Mouse (Mus musculus) forebrain, embryonic 16.5 days (tissue): ENCODE results near the gene Zfand6. TPM values are rescaled to one million over a fixed set of nuclear protein-coding genes. Genes with fewer than 3 reads are reported as not detected.
A peak's percentile ranks its signal among the peaks of the same experiment; 100 is the strongest.

Source experiments
- ATAC-seq: fragments of 200-750 bp; cut with Nextera tagmentation; 2 replicates; pipeline ENCODE4 v1.8.0; 2017; ENCODE audit warnings: mild to moderate bottlenecking, moderate library complexity
- H3K27ac ChIP-seq: fragments of 300-500 bp; sonication (generic); 2 replicates; pipeline ENCODE4 v1.5.1; 2014; ENCODE audit warnings: low read length, control low read depth
- H3K27me3 ChIP-seq: fragments of 300-500 bp; sonication (generic); replicated peaks from 2 replicates; pipeline ENCODE4 v1.6.1; 2014; ENCODE audit warnings: low read length; ENCODE audit not compliant: control insufficient read depth, insufficient read depth
- H3K36me3 ChIP-seq: fragments of 300-500 bp; sonication (generic); 2 replicates; pipeline ENCODE4 v1.6.1; 2014; ENCODE audit not compliant: control insufficient read depth, insufficient read depth
- H3K4me1 ChIP-seq: fragments of 300-500 bp; sonication (generic); replicated peaks from 2 replicates; pipeline ENCODE4 v1.6.1; 2014; ENCODE audit warnings: low read length; ENCODE audit not compliant: control insufficient read depth, insufficient read depth
- H3K4me2 ChIP-seq: fragments of 300-500 bp; sonication (generic); 2 replicates; pipeline ENCODE4 v1.6.1; 2014; ENCODE audit warnings: mild to moderate bottlenecking, low read length, control low read depth
- H3K4me3 ChIP-seq: fragments of 300-500 bp; sonication (generic); replicated peaks from 2 replicates; pipeline ENCODE4 v1.5.1; 2014; ENCODE audit warnings: mild to moderate bottlenecking, low read length, control low read depth
- H3K9ac ChIP-seq: fragments of 300-500 bp; sonication (generic); replicated peaks from 2 replicates; pipeline ENCODE4 v1.6.1; 2014; ENCODE audit warnings: low read depth, low read length, control low read depth
- H3K9me3 ChIP-seq: fragments of 300-500 bp; sonication (generic); 2 replicates; pipeline ENCODE4 v1.6.1; 2016; ENCODE audit warnings: low read length; ENCODE audit not compliant: control insufficient read depth
- WGBS: fragments of 180-500 bp; shearing (Covaris S2); extraction: QIAGEN DNeasy Blood & Tissue Kit; methylation state at CpG from one replicate; pipeline ENCODE4 v1.1.7; 2014; 5-methylcytosine and 5-hydroxymethylcytosine counted together
- polyA plus RNA-seq: library from polyadenylated mRNA; unstranded; fragments of >200 nt; fragmentation: Nextera tagmentation; extraction: Ambion mirVana; gene quantifications from 2 replicates; pipeline ENCODE4 v1.2.1, GENCODE M21; 2015

The Zfand6 gene
- polyA plus RNA-seq, 1 experiment from 2014 or later, result 198 TPM

DNA sequence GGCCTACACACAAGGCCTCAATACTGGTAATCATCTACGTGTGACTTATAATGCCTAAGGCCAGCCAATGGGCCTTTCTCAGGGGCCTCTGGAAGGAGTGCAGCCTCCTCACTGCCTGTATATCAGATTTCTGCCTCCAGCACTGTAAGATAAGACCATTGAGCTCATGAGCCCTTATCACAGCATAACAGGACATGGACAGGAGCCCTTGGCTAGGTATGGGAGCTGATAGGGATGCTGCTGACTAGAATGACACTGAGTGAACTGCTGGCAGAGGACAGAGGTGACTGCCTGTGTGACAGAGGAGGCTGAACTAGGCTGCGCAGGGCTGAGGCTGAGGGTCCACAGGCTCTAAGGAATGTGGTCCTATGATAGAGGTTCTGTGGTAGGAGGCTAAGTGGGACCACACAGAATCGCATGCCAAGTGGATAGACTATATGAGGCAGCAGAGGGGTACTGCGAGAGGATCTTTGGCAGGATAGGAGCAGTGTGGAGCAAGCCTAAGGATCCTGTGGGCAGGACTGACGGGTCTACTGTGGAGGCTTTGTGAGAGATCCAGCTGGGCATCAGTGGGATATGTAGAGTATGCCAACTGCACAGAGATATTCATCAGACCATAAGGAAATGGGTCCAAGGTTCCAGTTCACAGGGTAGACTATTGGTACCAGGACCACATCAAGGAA lies 102.5 kb downstream of the Zfand6 start:
- no peak for ATAC-seq
- WGBS, result 74% methylated on average over 5 of the region's 5 CpGs
- H3K9me3 ChIP-seq, result no peaks in the 10 kb centered on the region
- no peak overlapping the region for H3K4me2 ChIP-seq
- no peaks in the 10 kb centered on the region for H3K27me3 ChIP-seq
- no peaks in the 10 kb centered on the region for H3K4me1 ChIP-seq
- H3K9ac ChIP-seq, result no peak overlapping the region
- H3K36me3 ChIP-seq, result no peaks in the 10 kb centered on the region
- no peak overlapping the region for H3K27ac ChIP-seq
- H3K4me3 ChIP-seq, result no peak overlapping the region

DNA sequence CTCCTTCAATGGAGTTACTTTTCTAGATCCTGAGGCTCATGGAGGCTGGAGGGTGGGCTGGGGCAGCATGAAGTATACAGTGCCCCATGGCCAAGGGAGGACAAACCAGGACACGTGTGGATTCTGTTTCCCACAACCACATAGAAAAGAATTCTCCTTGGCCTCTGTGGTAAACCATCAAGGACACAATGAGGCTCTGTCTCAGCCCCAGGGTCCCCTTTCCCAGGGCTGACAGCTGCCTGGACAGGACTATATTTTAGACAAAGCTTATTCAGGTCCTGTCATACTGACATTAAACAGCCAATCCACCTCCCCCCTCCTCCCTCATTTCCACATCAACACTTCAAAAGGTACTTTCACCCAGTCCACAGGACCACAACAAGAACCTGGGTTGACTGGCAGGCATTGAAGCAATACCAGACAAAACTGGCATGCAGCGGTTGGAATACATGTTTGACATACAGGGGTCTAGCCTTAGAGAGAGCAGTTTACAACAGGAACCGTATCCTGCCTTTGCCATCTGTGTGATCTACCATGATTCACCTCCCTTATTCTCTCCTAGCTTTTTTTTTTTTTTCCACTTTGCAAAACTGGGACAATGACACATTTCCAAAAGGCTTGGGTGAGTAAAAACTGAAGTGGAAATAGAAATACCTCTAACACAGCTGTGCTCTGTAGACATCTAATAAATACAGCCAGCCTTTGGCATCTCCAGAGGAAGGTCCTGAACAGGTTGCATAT lies 103.2 kb downstream of the Zfand6 start:
- Histone ChIP-seq H3K4me1 (no peaks in the 10 kb centered on the region), H3K9ac (no peak overlapping the region), H3K36me3 (no peaks in the 10 kb centered on the region), H3K27ac (no peak overlapping the region), H3K4me3 (no peak overlapping the region), H3K9me3 (no peaks in the 10 kb centered on the region), H3K27me3 (no peaks in the 10 kb centered on the region), H3K4me2 (no peak overlapping the region)
- peak; percentile 83 for ATAC-seq
- 33% methylated on average over 3 of the region's 3 CpGs for WGBS

- Histone ChIP-seq H3K9me3 (no peaks in the 10 kb centered on the region), H3K4me3 (no peak overlapping the region), H3K27me3 (no peaks in the 10 kb centered on the region), H3K36me3 (no peaks in the 10 kb centered on the region), H3K4me2 (no peak overlapping the region), H3K27ac (no peak overlapping the region), H3K4me1 (no peaks in the 10 kb centered on the region), H3K9ac (no peak overlapping the region)
- no peak for ATAC-seq
- WGBS, result 92% methylated on average over 4 of the region's 4 CpGs
Observed at GRCm38 (mm10) chr7:84585086-84585485, 104.7 kb downstream of the Zfand6 start.

DNA sequence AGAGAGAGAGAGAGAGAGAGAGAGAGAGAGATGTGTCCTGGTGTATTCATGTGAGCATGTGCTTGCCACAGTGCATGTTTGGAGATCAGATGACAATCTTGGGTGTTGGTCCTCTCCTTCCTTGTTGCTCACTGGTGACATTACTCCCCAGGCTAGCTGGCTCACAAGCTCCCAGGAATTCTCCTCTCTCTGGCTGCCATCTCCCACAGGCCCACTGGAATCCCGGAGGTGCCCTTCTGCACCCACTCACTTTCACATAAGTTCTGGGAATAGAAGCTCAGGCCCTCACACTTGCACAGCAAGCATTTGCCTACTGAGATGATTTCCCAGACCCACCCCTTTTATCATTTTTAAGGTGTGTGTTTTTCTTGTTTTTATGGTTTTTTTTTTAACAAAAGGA lies 110.0 kb downstream of the Zfand6 start:
- H3K36me3 ChIP-seq, result no peaks in the 10 kb centered on the region
- H3K27me3 ChIP-seq, result no peaks in the 10 kb centered on the region
- H3K9ac ChIP-seq, result no peak overlapping the region
- no peaks in the 10 kb centered on the region for H3K9me3 ChIP-seq
- no peak overlapping the region for H3K27ac ChIP-seq
- H3K4me1 ChIP-seq, result peaks cover 5% of the 10 kb centered on the region; the same call in 1 of the 2 replicates
- no peak for ATAC-seq
- H3K4me3 ChIP-seq, result no peak overlapping the region
- WGBS, result 100% methylated on average over 1 of the region's 1 CpGs
- no peak overlapping the region for H3K4me2 ChIP-seq

DNA sequence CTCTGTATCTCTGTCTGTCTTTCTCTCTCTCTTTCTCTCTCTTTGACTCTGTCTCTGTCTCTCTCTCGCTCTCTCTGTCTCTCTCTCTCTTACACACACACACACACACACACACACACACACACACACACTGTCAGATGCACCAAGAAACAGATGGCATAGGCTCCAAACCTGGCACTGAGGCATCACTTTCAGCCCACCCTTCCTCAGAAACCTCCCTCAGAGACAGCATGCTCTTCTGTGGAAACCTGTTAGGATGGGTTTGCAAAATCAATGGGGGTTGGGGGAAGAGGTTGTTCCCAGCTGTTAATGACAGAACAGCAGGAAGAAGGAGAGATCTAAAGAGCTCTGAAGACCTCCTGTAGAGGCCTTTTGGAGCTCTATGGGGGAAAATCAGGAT lies 110.9 kb downstream of the Zfand6 start:
- H3K27me3 ChIP-seq, result no peaks in the 10 kb centered on the region

DNA sequence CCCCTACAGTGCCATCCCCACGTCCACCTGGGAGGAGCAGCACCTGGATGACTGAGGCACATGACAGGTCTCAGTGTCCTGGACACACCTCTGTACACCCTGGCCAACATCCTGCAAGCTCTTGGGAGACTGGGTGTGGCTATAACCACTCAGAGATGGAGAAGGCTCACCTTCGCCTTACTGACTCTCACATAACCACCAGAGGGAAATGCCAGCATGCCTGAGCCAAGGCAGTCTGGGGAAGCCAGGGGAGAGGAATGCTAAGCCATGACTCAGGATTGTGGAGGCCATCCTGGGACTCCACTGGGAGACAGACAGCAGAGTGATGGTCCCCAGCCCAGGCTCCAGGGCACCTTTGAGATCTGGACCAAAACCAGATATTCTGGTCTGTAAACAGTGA lies 112.7 kb downstream of the Zfand6 start:
- Histone ChIP-seq H3K9ac (no peak overlapping the region), H3K4me3 (no peak overlapping the region), H3K36me3 (no peaks in the 10 kb centered on the region), H3K27me3 (no peaks in the 10 kb centered on the region), H3K27ac (no peak overlapping the region), H3K4me2 (no peak overlapping the region), H3K4me1 (peaks cover 5% of the 10 kb centered on the region; the same call in 1 of the 2 replicates), H3K9me3 (no peaks in the 10 kb centered on the region)
- WGBS, result 82% methylated on average over 2 of the region's 2 CpGs
- no peak for ATAC-seq

More for the DNA sequence above, 110.9 kb downstream of the Zfand6 start:
- no peaks in the 10 kb centered on the region for H3K36me3 ChIP-seq
- peaks cover 5% of the 10 kb centered on the region; the same call in 1 of the 2 replicates for H3K4me1 ChIP-seq
- H3K9ac ChIP-seq, result no peak overlapping the region
- 58% methylated on average over 1 of the region's 1 CpGs for WGBS
- no peaks in the 10 kb centered on the region for H3K9me3 ChIP-seq
- no peak overlapping the region for H3K27ac ChIP-seq
- H3K4me2 ChIP-seq, result no peak overlapping the region
- no peak overlapping the region for H3K4me3 ChIP-seq
- no peak for ATAC-seq

DNA sequence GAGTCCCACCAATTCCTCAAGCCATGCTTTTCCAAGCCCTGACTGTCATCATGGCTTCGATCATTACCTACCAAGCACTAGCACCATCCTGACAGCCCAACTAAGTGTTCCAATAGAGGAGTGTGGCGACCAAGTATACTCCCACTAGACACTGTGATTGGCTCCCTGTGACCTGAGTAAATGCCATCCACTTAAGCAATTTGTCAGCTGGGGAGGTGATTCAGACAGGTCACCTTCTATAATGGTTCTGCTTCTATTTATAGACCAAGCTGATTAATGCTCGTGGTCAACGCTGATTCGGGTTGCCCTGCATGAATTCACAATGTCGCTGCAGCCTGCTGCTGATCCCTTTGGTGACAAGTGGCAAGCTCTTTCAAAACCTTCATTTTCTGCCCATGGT lies 123.6 kb downstream of the Zfand6 start:
- Histone ChIP-seq H3K9ac (no peak overlapping the region), H3K27me3 (no peaks in the 10 kb centered on the region), H3K9me3 (no peaks in the 10 kb centered on the region), H3K36me3 (no peaks in the 10 kb centered on the region), H3K4me3 (no peak overlapping the region), H3K4me2 (no peak overlapping the region), H3K4me1 (no peaks in the 10 kb centered on the region), H3K27ac (no peak overlapping the region)
- no peak for ATAC-seq
- 81% methylated on average over 6 of the region's 6 CpGs for WGBS

GRCm38 (mm10) chr7:84564236-84564635 lies 125.5 kb downstream of the Zfand6 start:
- H3K27me3 ChIP-seq, result no peaks in the 10 kb centered on the region
- no peak overlapping the region for H3K4me2 ChIP-seq
- no peaks in the 10 kb centered on the region for H3K9me3 ChIP-seq
- H3K4me3 ChIP-seq, result no peak overlapping the region
- H3K9ac ChIP-seq, result no peak overlapping the region
- no peaks in the 10 kb centered on the region for H3K36me3 ChIP-seq
- ATAC-seq, result no peak
- 77% methylated on average over 3 of the region's 3 CpGs for WGBS
- no peaks in the 10 kb centered on the region for H3K4me1 ChIP-seq
- H3K27ac ChIP-seq, result no peak overlapping the region
